Mouse (Mus musculus) hindbrain, embryonic 16.5 days (tissue): ENCODE data around the gene Atp8b3. TPM values are rescaled to one million over a fixed set of nuclear protein-coding genes. Genes with fewer than 3 reads are reported as not detected.

Experiments
- ATAC-seq: fragments of 200-750 bp; cut with Nextera tagmentation; 2 replicates; pipeline ENCODE4 v1.8.0; 2017; ENCODE audit warnings: moderate TSS enrichment, moderate library complexity
- H3K27ac ChIP-seq: fragments of 300-500 bp; sonication (generic); 2 replicates; pipeline ENCODE4 v1.5.1; 2014; ENCODE audit warnings: low read depth, mild to moderate bottlenecking, control low read depth, low read length, moderate library complexity
- H3K27me3 ChIP-seq: fragments of 300-500 bp; sonication (generic); replicated peaks from 2 replicates; pipeline ENCODE4 v1.6.1; 2014; ENCODE audit warnings: low read length; ENCODE audit not compliant: control insufficient read depth, insufficient read depth
- H3K36me3 ChIP-seq: fragments of 300-500 bp; sonication (generic); 2 replicates; pipeline ENCODE4 v1.6.1; 2014; ENCODE audit warnings: mild to moderate bottlenecking, low read length, moderate library complexity, mixed read lengths; ENCODE audit not compliant: control insufficient read depth, insufficient read depth
- H3K4me1 ChIP-seq: fragments of 300-500 bp; sonication (generic); 2 replicates; pipeline ENCODE4 v1.6.1; 2014; ENCODE audit warnings: low read depth, low read length; ENCODE audit not compliant: control insufficient read depth, insufficient read depth
- H3K4me2 ChIP-seq: fragments of 300-500 bp; sonication (generic); 2 replicates; pipeline ENCODE4 v1.6.1; 2014; ENCODE audit warnings: mild to moderate bottlenecking, low read length, control low read depth, moderate library complexity
- H3K4me3 ChIP-seq: fragments of 300-500 bp; sonication (generic); 2 replicates; pipeline ENCODE4 v1.5.1; 2014; ENCODE audit warnings: mild to moderate bottlenecking, low read length, control low read depth, moderate library complexity
- H3K9ac ChIP-seq: fragments of 300-500 bp; sonication (generic); 2 replicates; pipeline ENCODE4 v1.6.1; 2014; ENCODE audit warnings: low read depth, mild to moderate bottlenecking, control low read depth, low read length, moderate library complexity
- H3K9me3 ChIP-seq: fragments of 300-500 bp; sonication (generic); 2 replicates; pipeline ENCODE4 v1.6.1; 2014; ENCODE audit warnings: mild to moderate bottlenecking, low read length, moderate library complexity; ENCODE audit not compliant: control insufficient read depth
- WGBS: fragments of 180-500 bp; shearing (Covaris S2); extraction: QIAGEN DNeasy Blood & Tissue Kit; methylation state at CpG from one replicate; pipeline ENCODE4 v1.1.7; 2014; 5-methylcytosine and 5-hydroxymethylcytosine counted together
- polyA plus RNA-seq: library from polyadenylated mRNA; unstranded; fragments of >200 nt; fragmentation: Nextera tagmentation; extraction: Ambion mirVana; gene quantifications from 2 replicates; pipeline ENCODE4 v1.2.1, GENCODE M21; 2015

Gene Atp8b3
- polyA plus RNA-seq, 1 experiment from 2014 or later: 1.6 TPM

DNA sequence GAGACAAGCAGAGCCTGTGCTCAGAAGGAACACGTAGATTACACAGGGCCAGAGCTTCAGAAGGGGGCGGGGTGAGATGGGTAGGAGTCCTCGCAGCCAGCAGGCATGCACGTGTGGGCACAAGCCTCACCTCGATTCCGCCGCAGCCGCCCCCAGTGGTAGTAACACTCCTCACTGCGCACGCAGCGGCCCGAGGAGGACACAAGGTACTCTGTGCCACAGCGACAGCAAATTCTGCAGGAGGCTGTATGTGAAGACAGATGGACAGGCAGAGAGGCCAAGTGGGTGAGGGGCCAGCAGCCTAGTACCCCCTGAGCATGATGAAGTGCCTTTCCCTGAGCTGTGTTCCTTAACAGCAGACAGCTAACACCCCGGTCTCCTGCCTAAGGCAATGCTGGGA lies 4.9 kb upstream of the Atp8b3 start:
- H3K4me3 ChIP-seq: no peak overlapping the region
- no peak overlapping the region for H3K9ac ChIP-seq
- H3K36me3 ChIP-seq: peaks cover 49% of the 10 kb centered on the region
- no peak for ATAC-seq
- 0 out of 2 replicates have a peak, but pooled peaks cover under 1% of the 10 kb centered on the region for H3K27me3 ChIP-seq
- no peak overlapping the region for H3K4me2 ChIP-seq
- H3K9me3 ChIP-seq: no peaks in the 10 kb centered on the region
- no peak overlapping the region for H3K27ac ChIP-seq
- peaks cover 1% of the 10 kb centered on the region; the same call in 1 of the 2 replicates for H3K4me1 ChIP-seq
- WGBS: 96% methylated on average over 14 of the region's 14 CpGs

GRCm38 (mm10) chr10:80539493-80539892 lies 569 bp upstream of the Atp8b3 start:
- 56% methylated on average over 5 of the region's 5 CpGs for WGBS
- Histone ChIP-seq H3K4me3 (no peak overlapping the region), H3K27me3 (peaks cover 23% of the 10 kb centered on the region), H3K36me3 (peaks cover 22% of the 10 kb centered on the region), H3K9me3 (no peaks in the 10 kb centered on the region), H3K9ac (no peak overlapping the region), H3K4me2 (no peak overlapping the region), H3K4me1 (peaks cover 2% of the 10 kb centered on the region; the same call in 1 of the 2 replicates), H3K27ac (no peak overlapping the region)
- ATAC-seq: no peak

- Histone ChIP-seq H3K9me3 (no peaks in the 10 kb centered on the region), H3K4me2 (no peak overlapping the region), H3K4me1 (peaks cover 2% of the 10 kb centered on the region; the same call in 1 of the 2 replicates), H3K9ac (no peak overlapping the region), H3K27me3 (peaks cover 23% of the 10 kb centered on the region), H3K27ac (no peak overlapping the region), H3K4me3 (no peak overlapping the region), H3K36me3 (peaks cover 17% of the 10 kb centered on the region)
- 56% methylated on average over 5 of the region's 5 CpGs for WGBS
- ATAC-seq: no peak
Measured at GRCm38 (mm10) chr10:80538180-80538579, 744 bp downstream of the Atp8b3 start.

DNA sequence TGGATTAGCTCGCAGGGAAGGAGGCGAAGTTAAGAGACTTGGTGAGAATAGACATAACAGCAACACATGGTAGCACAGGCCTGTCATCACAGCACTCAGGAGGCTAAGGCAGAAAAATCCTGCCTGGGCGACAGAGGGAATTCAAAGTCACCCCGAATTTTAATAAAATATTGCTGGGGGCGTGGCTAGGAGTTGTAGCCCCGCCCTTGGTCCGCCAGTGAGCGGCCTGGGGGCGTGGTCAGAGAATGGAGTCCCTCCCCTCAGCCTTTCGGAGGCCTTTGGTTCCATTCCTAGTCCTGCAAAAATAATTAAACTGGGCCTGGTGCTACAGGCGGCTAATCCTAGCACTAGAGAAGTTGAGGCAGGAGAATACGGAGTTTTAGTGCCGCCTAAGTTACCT lies 3.2 kb downstream of the Atp8b3 start:
- no peak for ATAC-seq
- 14% methylated on average over 13 of the region's 13 CpGs for WGBS
- no peaks in the 10 kb centered on the region for H3K9me3 ChIP-seq
- no peak overlapping the region for H3K27ac ChIP-seq
- H3K9ac ChIP-seq: no peak overlapping the region
- H3K4me1 ChIP-seq: peaks cover 2% of the 10 kb centered on the region; the same call in 1 of the 2 replicates
- H3K4me3 ChIP-seq: no peak overlapping the region
- H3K4me2 ChIP-seq: peak overlapping the region; percentile 37; the same call in 1 of the 2 replicates
- H3K27me3 ChIP-seq: peaks cover 23% of the 10 kb centered on the region
- H3K36me3 ChIP-seq: no peaks in the 10 kb centered on the region

GRCm38 (mm10) chr10:80535071-80535470 lies 3.9 kb downstream of the Atp8b3 start:
- ATAC-seq: no peak
- Histone ChIP-seq H3K9me3 (no peaks in the 10 kb centered on the region), H3K27me3 (peaks cover 23% of the 10 kb centered on the region), H3K27ac (no peak overlapping the region), H3K4me3 (no peak overlapping the region), H3K4me2 (peak overlapping the region; percentile 37), H3K9ac (no peak overlapping the region), H3K36me3 (no peaks in the 10 kb centered on the region), H3K4me1 (peaks cover 2% of the 10 kb centered on the region; the same call in 1 of the 2 replicates)
- 14% methylated on average over 14 of the region's 14 CpGs for WGBS

- Histone ChIP-seq H3K4me3 (no peak overlapping the region), H3K27ac (no peak overlapping the region), H3K27me3 (peaks cover 21% of the 10 kb centered on the region), H3K9ac (no peak overlapping the region), H3K4me1 (no peaks in the 10 kb centered on the region), H3K36me3 (no peaks in the 10 kb centered on the region), H3K9me3 (no peaks in the 10 kb centered on the region), H3K4me2 (no peak overlapping the region)
- WGBS: 19% methylated on average over 7 of the region's 7 CpGs
- no peak for ATAC-seq
Measured at GRCm38 (mm10) chr10:80533704-80534103, 5.2 kb downstream of the Atp8b3 start.

DNA sequence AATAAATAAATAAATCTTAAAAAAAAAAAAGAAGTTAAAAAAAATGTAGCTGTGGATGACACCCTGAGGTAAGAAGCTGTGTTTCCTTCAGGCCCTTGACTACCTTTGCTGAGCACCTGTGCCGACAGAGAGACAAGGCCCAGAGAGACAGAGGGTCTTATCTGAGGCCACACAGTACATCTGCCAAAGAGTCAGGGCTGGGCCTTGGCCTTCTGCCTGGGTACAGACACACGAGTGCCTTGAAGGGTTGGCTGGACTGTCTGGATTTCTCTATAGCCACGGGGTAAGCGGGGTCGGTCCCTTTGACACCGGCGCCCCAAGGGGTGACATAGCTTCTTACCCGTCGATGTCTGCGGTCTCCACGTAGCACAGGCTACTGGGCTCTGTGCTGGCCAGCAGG lies 6.1 kb downstream of the Atp8b3 start:
- 82% methylated on average over 11 of the region's 11 CpGs for WGBS

DNA sequence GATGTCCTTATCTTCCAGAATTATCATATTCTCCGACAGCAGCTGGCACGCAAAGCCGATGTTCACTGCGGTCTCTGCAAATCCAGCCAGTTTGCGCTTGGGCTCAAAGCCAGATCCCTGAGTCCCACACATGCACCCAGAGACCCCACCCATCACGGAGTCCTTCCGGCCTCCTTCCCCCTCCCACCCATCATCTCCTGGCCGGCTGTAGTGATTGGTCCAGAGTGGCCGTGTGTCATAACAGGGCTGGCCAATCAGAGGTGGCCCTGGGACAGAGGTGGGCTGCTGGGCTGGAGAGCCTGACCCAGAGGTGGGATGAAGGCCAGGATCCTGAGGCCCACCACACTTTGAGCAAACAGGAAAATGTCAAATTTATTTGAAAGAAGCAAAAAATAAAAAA lies 12.8 kb downstream of the Atp8b3 start:
- H3K36me3 ChIP-seq: no peaks in the 10 kb centered on the region
- peak overlapping the region; percentile 31 for H3K4me3 ChIP-seq
- peak; percentile 89 for ATAC-seq
- H3K9me3 ChIP-seq: no peaks in the 10 kb centered on the region
- no peaks in the 10 kb centered on the region for H3K4me1 ChIP-seq
- H3K9ac ChIP-seq: peak overlapping the region; percentile 31
- WGBS: 18% methylated on average over 9 of the region's 9 CpGs
- no peaks in the 10 kb centered on the region; the same call in 1 of the 2 replicates for H3K27me3 ChIP-seq
- H3K4me2 ChIP-seq: peak overlapping the region; percentile 46
- no peak overlapping the region for H3K27ac ChIP-seq

More for the DNA sequence above, 6.1 kb downstream of the Atp8b3 start:
- H3K4me1 ChIP-seq: no peaks in the 10 kb centered on the region
- H3K9ac ChIP-seq: no peak overlapping the region
- H3K4me3 ChIP-seq: no peak overlapping the region
- no peak overlapping the region for H3K4me2 ChIP-seq
- H3K27ac ChIP-seq: no peak overlapping the region
- H3K27me3 ChIP-seq: peaks cover 14% of the 10 kb centered on the region
- no peaks in the 10 kb centered on the region for H3K9me3 ChIP-seq
- no peak for ATAC-seq
- no peaks in the 10 kb centered on the region for H3K36me3 ChIP-seq

DNA sequence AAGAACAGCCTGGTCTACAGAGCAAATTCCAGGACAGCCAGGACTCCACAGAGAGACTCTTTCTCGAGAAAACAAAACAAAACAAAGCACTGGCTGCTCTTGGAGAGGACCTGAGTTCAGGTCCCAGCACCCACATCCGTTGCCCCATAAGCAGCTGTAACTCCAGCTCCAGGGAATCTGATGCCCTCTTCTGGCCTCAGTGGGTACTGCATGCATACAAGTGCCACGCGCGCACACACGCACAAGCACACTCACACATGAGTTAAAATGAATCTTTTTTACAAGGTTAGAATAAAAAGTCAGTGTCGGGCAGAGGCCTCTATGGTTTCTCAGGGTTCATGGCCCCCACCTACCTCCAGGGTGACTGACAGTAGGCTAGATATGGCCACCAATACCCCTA lies 15.6 kb downstream of the Atp8b3 start:
- no peaks in the 10 kb centered on the region for H3K36me3 ChIP-seq
- ATAC-seq: no peak
- no peak overlapping the region for H3K27ac ChIP-seq
- H3K4me1 ChIP-seq: no peaks in the 10 kb centered on the region
- no peaks in the 10 kb centered on the region for H3K9me3 ChIP-seq
- H3K4me3 ChIP-seq: no peak overlapping the region
- no peak overlapping the region for H3K4me2 ChIP-seq
- no peaks in the 10 kb centered on the region; the same call in 1 of the 2 replicates for H3K27me3 ChIP-seq
- H3K9ac ChIP-seq: no peak overlapping the region
- WGBS: 93% methylated on average over 7 of the region's 7 CpGs
